Mouse (Mus musculus): ENCODE results near the gene Sympk.

DNA sequence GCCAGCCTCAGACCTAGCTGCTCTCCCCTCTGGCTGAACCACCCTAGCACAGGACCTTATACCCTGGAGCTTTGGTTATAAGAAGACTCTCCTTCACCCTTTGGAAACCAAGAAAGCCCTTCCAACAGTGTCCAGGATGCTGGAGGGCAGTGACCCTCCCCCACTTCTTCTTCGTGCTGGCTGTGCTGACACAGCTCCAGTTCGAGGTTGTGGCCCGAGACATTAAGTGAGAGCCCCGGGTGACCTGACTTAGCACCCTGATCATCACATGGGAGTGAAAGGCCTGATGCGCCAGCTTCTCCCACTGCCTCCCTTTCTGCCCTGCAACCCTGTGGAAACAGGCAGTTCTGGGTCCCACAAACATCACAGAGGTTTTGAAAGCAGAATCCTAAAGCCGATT, 61.3 kb downstream of the Sympk start:
- no peak for TF ChIP-seq POLR2A (IDR thresholded peaks at IDR 0.05; ENCODE audit: borderline replicate concordance, extremely low read depth, insufficient read depth, insufficient read length, poor library complexity, severe bottlenecking)
- TF ChIP-seq CTCF (IDR thresholded peaks at IDR 0.05; ENCODE audit: borderline replicate concordance, extremely low read depth, insufficient read depth, insufficient read length), result no peak

All from brain, embryonic 14.5 days (tissue).